Mouse (Mus musculus): ENCODE data around the gene Ttyh2. TPM values are rescaled to one million over a fixed set of nuclear protein-coding genes. Genes with fewer than 3 reads are reported as not detected.

Gene Ttyh2
- total RNA-seq, 2 experiments from 2014 or later, result 1.3 to 1.6 TPM

DNA sequence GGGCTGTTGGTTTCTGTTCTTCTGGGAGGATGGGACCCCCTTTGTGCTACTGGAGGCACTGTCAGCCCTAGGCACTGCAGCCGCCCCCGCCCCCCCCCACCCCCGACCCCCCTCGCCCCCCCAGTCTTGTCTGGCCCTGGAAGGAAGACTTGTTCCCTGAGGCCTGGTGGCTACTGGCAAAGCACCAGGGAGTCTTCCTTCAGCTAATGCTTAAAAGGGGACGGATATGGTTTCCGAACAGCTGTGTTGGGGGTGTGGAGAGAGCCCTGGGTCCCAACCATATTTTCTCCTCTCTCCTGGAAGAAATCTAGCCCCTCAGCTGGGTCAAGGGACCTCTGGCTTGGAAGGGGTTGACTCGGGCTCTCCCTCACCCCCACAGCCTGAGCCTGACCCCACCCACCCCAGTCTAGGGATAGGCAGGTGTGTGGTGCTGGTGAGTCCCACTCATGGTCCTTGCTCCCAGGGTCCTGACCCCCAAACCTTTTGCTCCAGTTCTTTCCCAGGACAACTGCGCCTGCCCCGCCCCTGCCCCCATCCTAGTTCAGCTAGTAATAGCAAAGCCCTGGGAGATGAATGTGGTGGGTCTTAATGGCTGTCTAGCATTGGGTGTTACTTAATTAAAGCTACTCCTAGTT lies 1.8 kb downstream of the Ttyh2 start:
- no peak for ATAC-seq (replicated peaks; ENCODE audit: low FRiP score, poor library complexity, severe bottlenecking)

DNA sequence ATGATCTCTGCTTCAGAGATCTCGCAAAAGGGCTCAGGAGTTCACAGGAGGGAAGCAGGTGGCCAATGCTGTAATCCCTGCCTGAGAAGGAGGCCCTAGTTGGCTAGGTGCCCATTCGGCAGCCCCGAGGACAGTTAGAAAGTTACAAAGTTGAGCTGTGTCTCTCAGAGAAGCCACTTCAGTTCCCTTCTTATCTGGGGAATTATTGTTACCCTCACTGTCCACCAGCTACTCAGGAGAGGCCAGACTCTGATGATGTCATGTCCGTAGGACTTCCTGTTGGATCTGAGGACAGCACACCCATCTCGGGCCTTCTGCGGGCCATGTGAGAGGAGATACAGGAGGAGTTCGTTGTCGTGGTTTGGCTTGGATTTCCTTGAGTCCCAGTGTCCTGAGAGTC lies 4.4 kb downstream of the Ttyh2 start:
- ATAC-seq (replicated peaks; ENCODE audit: low FRiP score, poor library complexity, severe bottlenecking), result no peak

DNA sequence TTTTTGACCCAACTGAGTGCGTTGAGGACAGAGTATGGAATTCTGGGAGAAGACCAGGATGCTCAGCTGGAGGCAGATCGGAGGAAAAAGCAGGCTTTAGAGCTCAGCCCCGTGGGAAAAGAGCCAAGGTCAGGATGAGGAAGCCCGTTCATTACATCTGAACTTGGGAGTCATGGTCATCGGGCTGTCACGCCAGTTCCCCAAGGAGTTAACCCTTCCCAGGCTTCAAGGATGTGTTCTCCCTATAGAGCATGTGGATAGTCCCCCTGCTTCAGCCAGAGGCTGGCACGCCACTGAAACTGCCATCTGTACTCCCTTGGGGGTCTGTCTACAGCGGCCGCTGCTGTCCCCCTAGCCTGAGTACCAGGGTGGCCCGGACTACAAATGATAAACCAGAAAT lies 5.1 kb downstream of the Ttyh2 start:
- ATAC-seq (replicated peaks; ENCODE audit: low FRiP score, poor library complexity, severe bottlenecking), result no peak

DNA sequence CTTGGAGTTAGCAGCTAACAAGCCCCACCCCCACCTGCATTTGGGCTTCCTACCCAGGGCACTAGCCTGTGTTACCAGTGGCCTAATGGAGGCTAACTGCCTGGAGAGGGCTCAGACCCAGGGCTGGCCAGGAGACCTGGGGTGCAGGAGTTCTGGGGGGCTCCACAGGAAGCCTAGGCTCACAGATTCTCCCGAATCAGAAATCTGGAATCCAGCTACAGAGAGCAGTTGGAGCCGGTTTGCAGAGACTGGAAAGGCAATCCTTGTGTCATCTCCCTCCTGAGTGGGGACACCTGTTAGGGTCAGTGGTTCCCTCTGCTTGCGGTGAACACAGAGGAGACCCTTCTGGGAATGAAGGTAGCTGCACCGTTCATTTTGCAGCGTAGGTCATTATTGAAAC lies 5.8 kb downstream of the Ttyh2 start:
- no peak for ATAC-seq (replicated peaks; ENCODE audit: low FRiP score, poor library complexity, severe bottlenecking)

DNA sequence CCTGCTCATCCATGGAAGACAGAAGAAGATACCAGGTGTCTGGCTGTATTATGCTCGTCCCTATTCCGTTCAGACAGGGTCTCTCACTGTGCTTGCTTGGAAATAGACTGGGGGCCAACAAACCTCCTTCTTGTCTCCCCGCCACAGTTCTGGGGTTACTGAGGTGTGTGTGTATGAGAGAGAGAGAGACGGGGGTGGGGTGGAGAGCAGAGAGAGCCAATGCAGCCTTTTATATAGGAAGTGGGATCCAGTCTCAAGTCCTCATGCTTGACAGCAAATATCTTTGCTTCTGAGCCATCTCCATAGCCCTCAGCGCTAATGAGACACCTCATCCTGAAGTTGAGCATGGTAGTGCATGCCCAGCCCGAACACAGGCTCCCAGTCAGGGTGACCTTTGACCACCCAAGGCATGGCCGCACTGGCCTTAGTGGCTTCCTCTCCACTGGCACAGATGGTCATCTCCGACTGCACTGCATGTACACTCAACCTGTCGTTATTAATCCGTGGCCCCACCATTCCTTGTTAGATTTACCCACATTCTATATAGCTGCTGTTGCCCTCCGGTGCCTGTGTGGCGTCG lies 7.2 kb downstream of the Ttyh2 start:
- no peak for ATAC-seq (replicated peaks; ENCODE audit: low FRiP score, poor library complexity, severe bottlenecking)

DNA sequence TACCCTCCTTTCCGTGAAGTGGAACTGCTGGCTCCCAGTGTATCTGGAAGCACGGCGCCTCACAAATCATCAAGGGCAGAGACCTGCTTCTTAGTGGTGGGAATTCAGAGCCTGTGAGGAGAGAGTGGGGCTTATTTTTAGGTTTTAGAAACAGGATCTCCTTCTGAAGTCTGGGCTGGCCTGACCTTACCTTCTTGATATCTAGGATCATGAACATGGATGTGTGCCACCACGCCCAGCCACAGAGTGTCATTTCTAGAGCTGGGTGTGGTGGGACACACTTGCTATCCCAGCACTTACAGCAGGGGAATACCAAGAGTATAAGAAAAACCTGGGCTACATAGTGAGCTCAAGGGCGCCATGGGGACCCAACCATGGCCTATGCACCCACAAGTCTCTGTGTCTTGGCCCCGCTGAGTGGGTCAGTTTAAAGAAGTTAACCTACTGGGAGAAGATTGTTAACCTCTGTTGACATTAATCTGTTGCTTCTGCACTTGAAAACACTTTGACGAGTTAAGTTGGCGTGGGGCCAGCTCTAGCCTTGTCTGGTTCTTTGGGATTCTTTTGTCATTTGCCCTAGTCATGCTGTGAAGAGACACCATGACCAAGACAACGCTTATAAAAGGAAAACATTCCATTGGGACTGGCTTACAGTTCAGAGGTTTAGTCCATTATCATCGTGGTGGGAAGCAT lies 7.9 kb downstream of the Ttyh2 start:
- no peak for ATAC-seq (replicated peaks; ENCODE audit: low FRiP score, poor library complexity, severe bottlenecking)

DNA sequence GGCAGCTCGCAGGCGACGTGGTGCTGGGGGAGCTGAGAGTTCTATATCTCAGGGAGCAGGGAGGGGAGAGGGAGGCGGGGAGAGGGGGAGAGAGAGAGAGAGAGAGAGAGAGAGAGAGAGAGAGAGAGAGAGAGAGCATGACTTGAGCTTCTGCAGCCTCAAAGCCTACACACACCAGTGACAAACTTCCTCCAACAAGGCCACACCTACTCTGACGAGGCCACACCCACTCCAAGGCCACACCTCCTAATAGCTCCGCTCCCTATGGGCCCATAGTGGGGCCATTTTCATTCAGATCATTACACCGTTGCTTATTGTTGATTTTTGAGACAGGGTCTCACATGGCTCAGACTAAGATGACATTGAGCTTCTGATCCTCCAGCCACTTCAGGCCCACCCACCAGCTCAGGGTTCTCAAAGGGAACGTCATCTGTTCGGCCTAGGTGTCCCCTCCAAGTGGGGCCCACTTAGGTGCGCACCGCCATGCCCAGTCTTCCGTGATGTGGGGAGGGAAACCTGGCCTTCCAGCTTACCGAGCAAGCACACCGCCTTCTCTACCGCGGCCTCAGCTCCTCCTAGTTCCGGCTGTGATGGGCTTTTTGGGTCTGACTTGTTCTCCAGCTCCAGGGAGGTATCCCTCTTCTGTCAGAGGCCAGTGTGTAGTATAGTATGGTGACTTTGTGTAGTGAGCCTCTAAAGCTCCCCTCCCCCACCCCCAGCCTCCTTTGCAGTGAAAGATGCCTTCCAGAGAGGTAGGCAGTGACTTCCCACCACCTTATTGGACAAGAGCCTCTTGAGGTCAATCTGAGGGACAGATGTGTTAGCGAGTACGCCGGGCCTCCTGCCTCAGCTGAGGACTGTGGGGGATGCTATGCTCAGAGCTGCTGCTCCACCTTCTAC lies 8.7 kb downstream of the Ttyh2 start:
- no peak for ATAC-seq (replicated peaks; ENCODE audit: low FRiP score, poor library complexity, severe bottlenecking)

DNA sequence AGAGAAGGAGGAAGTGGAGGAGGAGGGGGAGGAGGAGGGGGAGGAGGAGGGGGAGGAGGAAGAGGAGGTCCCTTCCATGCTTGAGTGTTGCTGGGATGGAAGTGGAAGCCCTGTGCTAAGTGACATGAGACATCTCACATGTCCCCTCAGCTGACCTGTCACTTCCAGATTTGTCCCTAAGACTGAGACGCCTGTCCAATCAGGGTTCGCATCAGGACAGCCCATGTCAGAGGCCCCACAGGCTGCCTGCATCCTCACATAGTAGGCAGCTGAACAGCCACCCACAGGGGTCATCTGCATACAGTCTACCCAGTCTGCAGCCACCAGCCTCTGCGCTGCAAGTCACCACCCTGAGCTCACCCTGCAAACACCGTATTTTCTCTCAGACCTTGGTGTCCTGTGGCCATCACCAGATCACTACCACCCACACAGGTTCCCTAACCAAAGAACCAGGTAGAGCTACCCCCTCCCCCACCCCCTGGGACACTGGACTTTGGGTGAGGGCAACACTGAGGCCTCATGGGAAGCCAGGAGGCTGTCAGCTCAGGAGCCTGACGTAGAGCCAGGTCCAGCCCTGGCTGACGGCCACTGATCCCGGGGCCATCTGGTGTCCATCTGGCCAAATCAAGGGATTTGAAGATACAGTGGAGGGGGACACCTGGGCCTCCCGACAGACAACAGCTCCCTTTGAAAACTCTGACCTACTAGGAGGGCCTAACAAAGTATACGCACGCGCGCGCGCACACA lies 9.6 kb downstream of the Ttyh2 start:
- ATAC-seq (replicated peaks; ENCODE audit: low FRiP score, poor library complexity, severe bottlenecking), result no peak

DNA sequence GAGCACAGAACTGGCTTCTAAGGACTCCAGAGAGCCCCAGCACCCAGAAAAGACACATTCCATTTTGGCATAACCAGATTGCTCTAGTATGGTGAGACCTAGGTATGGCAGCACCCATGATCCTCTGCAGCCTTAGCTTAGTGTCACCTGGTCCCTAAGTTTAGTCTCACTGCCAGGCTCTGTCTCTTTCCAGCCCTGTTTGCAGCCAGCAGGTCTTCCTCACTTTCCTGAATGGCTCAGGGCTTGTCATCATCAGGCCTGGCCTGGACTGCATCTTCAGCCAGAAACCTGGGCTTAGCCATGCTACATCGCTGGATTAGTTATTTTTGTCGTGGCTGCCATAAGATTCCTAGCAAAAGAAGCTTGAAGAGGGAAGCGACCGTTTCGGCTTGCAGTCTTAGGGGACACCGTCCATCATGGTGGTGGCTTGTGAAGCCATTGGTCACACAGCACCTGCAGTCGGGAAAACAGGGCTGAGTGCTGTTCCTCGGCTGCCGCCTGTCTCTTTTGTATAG lies 10.4 kb downstream of the Ttyh2 start:
- no peak for ATAC-seq (replicated peaks; ENCODE audit: low FRiP score, poor library complexity, severe bottlenecking)

DNA sequence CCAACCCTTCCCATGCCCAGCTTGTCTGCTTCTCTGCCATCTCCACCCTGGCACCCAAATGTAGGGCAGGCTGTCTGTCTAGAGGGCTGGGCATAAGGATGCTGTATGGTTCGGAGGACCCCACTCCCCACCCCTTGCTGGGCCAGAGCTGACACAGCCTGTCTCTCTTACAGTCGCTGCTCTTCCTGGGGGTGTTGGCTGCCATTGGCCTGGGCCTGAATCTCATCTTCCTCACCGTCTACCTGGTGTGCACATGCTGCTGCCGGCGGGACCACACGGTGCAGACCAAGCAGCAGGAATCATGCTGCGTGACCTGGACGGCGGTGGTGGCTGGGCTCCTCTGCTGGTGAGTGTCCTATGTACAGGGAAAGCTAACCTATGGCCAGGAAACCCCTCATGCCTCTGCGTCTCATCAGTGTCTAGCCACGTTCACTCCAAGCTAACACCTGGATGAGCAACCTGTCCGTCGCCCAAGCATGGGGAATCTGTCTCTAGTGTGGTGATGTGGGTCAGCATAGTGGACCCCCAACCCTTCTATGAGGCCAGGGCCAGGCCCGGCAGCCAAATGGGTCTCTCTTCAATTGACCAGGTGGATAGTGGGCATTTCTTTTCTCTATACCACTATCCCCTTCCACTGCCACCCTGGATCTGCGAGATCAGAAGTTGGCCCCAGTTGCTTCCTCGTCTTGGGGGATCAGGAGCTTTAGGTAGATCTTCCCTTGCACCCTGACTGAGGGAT lies 11.2 kb downstream of the Ttyh2 start:
- no peak for ATAC-seq (replicated peaks; ENCODE audit: low FRiP score, poor library complexity, severe bottlenecking)

DNA sequence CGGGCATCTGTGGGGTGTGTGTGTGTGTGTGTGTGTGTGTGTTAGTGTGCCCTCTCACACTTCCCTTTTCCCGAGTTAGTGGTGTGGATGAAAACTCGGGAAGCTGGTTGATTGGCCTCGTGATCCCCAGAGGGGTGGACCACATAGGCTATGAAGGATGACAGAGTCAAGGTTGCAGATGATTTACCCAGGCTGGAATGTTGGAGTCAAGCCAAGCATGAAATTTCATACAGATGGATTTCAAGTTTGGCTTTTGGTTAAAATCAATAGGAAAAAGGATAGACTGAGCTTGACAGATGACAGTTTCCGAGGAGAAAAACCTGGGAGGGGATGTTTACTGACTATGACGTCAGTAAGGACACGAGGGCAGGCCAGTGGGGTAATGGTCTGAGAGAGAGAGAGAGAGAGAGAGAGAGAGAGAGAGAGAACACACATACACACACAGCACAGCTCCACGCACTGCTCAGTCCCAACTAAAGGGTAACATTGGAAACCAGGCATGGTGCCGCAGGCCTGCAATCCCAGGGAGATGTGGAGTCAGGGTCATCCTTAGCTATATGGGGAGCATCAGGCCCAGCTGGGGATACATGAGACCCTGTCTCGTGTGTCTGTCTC lies 12.4 kb downstream of the Ttyh2 start:
- ATAC-seq (replicated peaks; ENCODE audit: low FRiP score, poor library complexity, severe bottlenecking), result no peak

DNA sequence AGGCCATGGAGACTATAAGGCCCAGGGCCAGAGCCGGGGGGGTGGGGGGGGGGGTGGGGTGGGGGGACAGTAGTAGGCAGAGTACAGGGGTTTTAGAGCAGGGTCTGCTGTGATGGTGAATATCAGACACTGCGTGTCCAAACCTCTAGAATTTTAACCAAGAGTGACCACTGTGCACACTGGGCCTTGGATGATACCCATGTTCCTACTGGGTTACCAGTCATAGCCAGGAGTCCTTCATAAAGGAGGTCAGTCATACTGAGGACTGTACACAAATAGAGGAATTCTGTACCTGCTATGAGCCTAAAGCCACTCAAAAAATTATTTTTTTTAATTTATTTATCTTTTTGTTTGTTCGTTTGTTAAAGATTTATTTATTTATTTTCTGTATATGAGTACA lies 13.5 kb downstream of the Ttyh2 start:
- ATAC-seq (replicated peaks; ENCODE audit: low FRiP score, poor library complexity, severe bottlenecking), result no peak

DNA sequence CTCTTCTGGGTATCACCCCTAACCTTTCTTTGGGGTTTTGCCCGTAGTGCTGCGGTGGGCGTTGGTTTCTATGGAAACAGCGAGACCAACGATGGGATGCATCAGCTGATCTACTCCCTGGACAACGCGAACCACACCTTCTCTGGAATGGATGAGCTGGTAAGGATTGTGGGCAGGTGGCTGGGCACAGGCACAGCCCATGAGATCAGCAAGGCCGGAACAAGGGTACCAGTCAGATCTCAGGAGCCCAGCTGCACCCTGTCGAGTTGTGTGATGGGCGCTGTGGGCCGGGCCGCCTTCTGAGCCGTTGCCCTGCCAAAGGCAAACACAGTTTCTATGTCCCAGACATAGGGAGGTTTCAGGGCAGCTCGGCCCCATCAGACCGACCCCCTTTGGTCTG lies 15.0 kb downstream of the Ttyh2 start:
- no peak for ATAC-seq (replicated peaks; ENCODE audit: low FRiP score, poor library complexity, severe bottlenecking)

DNA sequence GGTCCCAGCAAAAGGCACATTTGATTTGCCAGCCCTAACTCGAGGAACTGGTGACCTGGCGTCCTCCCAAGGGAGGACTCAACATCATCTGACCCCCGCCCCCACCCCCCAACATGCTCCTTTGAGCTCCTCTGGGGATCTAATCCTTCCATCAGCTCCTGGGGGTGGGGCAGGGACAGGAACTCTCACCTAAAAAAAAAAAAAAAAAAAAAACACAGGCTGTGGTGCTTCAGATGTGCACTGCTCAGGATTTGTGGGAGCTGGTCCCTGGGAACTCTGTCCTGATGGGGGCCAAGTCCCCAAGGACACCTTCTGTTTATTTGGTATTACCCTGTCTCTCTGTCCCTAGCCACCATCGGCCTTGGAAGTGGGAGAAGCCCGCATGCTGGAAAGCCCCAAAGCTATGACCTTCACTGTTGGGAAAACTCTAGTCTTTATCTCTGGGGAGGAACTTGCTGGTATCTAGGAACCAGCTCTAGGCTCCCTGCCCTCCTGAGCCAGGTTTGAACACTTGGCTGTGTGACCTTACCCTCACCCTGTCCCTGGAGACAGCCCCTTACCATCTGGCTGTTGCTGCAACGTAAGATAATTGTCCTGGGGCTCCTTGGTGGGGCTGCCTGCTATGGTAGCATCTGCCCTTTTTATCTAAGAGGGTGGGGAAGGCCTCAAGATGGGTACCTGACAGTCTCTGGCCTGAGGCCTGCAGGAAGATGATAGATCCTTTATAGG lies 16.4 kb downstream of the Ttyh2 start:
- no peak for ATAC-seq (replicated peaks; ENCODE audit: low FRiP score, poor library complexity, severe bottlenecking)

DNA sequence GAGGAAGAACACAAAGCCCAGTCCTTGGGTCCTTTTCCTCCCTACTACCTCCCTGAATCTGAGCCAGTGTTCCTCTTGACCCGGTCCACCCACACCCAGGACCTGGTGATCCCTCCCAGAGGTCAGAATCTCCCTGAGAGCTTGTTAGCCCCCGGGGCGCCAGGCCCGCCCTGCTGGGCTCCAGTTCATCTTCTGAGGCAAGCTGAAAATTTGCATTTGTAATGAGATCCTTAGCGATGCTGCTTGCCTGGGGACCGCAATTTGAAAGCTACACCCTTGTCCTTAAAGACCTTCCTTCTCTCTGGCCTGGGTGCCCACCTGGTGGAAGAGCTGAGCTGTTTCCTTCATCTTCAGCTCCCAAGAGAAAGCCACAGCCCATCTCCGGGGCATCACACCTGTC lies 17.4 kb downstream of the Ttyh2 start:
- ATAC-seq (replicated peaks; ENCODE audit: low FRiP score, poor library complexity, severe bottlenecking), result no peak

DNA sequence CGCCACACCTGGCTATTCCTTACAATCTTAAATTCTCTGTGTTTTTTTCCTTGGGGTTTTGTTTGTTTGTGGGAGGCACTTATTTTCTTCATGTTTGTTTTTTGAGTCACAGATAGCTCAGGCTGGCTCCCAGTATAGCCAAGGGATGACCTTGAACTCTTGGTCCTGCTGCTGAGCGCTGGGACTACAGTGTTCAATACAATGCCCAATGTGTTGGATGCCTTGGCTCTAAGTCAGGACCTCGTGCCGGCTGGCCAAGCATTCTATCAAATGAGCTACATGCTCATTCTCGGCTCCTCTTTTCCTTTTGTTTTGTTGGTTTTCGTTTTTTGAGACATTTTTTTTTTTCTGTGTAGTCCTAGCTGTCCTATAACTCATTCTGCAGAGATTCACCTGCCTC lies 18.2 kb downstream of the Ttyh2 start:
- no peak for ATAC-seq (replicated peaks; ENCODE audit: low FRiP score, poor library complexity, severe bottlenecking)

DNA sequence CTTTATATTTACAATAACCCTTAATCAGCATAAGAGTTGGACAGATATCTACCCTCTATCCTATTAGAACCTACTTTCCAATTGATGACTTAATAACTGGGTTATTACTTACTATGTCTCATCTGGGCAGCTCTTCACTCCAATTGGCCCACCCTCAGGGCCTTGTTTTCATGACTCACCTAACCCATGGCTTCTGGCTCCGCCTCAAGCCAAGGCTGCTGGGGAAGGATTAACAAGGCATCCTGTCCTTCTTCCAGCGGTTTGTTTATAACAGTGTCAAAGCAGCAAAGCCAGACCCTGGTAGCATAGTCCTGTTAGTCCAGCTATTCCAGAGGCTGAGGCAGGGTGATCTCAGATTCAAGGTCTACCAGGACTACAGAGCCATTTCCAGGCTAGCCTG lies 19.2 kb downstream of the Ttyh2 start:
- no peak for ATAC-seq (replicated peaks; ENCODE audit: low FRiP score, poor library complexity, severe bottlenecking)

DNA sequence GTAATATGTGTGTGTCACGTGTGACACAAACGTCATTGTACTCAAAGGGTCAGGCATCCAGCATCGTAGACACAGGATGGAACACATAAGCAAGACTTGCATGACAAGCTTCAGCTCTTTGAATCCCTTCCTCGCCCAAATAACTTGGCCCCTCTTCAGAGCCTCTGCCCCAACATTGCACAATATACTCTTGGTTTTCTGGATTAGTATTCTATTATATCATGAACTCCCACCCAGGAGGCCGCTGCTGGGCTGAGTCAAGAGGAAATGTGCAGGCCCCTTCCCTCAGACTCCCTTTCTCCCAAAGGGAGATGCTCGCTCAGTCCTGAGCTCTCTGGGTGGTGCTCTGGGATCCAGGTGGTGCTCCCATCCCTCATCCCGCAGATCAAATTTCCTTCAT lies 23.3 kb downstream of the Ttyh2 start:
- ATAC-seq (replicated peaks; ENCODE audit: low FRiP score, poor library complexity, severe bottlenecking), result no peak

Measured in erythroid progenitor cell, adult 5-6 weeks (primary cell).